Mouse (Mus musculus): ENCODE measurements at regions not wholly inside any gene's neighbourhood (a gene's known extent, or its start where the extent isn't known, plus 50 kb on each side); places are given as distances from the start of the nearest gene placed in this dataset.

GRCm38 (mm10) chr1:43367151-43367895 is 77.1 kb upstream of the Nck2 start:
- no peak for DNase-seq

- DNase-seq = no peak
Observed at GRCm38 (mm10) chr1:43371863-43372262, 72.5 kb upstream of the Nck2 start.

DNA sequence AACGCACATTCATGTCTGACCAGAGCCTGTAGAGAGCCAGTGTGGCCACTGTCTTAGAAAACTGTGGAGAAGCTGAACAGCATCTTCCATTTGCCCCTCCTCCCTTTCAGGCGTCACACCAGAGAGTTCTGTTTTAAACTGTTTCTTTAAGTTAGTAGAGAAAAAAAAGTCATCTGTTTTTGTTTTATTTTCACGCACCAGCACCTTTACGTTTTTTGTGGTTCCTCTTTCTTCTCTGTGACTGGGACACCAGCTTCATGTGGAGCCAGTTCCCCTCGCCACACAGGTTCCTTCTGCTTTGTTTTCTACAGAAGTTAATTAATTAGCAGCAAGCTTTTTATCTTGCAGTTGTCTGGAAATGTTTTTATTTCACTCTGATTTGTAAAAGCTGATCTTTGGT is 69.4 kb upstream of the Nck2 start:
- DNase-seq = no peak

DNA sequence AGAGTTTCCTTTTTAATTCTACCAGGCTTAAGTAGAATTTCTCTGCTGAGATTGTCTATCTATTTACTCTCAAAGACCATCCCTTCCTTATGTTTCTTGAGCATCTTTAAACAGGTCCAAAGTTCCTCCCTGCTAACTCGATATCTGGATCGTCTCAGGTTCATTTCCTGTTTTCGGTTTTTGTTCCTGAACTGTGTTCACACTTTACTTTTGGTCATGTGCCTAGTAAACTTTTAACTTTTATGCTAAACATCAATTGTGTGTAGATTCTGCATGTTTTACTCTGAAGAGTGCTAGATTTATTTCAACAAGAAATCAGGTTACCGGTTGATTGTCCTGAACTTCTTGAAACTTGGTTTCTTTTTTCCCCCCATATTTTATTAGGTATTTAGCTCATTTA is 68.5 kb upstream of the Nck2 start:
- no peak for DNase-seq

DNA sequence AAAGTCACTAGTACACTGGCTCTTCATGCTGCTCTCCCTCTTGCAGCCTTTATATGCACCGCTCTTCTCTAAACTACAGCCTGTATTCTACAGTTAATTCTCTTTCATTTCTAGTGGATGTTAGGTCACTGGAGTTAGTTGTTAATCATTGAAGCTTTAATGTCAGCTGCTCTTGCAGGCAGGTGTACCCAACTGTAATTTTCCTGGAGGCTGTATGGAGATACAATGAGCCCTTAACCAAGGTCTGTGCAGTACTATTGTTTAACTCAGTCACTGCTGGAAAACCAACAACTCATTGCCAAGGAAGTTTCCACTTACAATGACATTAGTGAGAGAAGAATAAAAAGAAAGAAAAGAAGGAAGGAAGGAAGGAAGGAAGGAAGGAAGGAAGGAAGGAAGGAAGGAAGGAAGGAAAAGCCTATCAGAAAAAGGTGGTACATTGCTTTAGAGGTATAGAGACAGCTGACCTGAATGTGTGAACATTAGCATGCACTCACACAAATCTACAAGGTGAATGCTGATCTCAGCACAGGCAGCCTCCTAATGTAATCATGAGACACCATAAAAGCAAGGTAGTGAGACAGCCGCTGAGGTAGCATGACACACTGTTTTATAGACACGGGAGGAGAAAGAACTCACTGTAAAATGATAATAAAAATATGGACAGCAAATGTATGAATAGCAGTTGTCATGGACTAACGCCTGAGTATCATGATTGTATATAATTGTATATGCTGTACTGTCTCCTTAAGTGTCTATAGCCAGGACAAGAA is 66.7 kb upstream of the Nck2 start:
- DNase-seq = no peak

- no peak for DNase-seq
Observed at GRCm38 (mm10) chr1:43385008-43385407, 59.4 kb upstream of the Nck2 start.

GRCm38 (mm10) chr1:43394035-43394434 is 50.3 kb upstream of the Nck2 start:
- DNase-seq = no peak

Data from adrenal gland, adult 2 months (tissue).